ENCODE assay signal across 18 mouse cellular contexts in genomic region chr11:107867509-107867908, GRCm38 (mm10). TPM values are rescaled to one million over a fixed set of nuclear protein-coding genes. Genes with fewer than 3 reads are reported as not detected.
A peak's percentile ranks its signal among the peaks of the same experiment; 100 is the strongest.
DNase-seq lines count a peak whose midpoint lies in the region; ATAC-seq lines count a peak whose summit lies in the region.
"Had no signal": no experiment of that assay in that cellular context is flagged by ENCODE, and none has a peak within 500 bp of the region (broad histone marks: within the 10 kb centered on the region; RNA-seq: fewer than 3 reads in every experiment).

No protein-coding gene starts in this region.

- H3K4me1 ChIP-seq in forebrain, embryonic 12.5 days: peaks cover 8% of the 10 kb centered on the region
- H3K4me1 ChIP-seq in forebrain, embryonic 11.5 days (replicated peaks; ENCODE audit: control insufficient read depth, insufficient read depth, low read length): no peaks in the 10 kb centered on the region
- peaks cover 7% of the 10 kb centered on the region for H3K4me1 ChIP-seq in neural tube, embryonic 15.5 days
- no peaks in the 10 kb centered on the region for H3K4me1 ChIP-seq in intestine, embryonic 15.5 days (replicated peaks)
- H3K4me1 ChIP-seq in hindbrain, embryonic 16.5 days (ENCODE audit: control insufficient read depth, insufficient read depth, low read depth, low read length): peaks cover 5% of the 10 kb centered on the region; the same call in 1 of the 2 replicates
- H3K4me1 ChIP-seq: liver, embryonic 15.5 days had no signal

- no peak overlapping the region for H3K9ac ChIP-seq in forebrain, embryonic 12.5 days
- no peak overlapping the region for H3K9ac ChIP-seq in forebrain, embryonic 11.5 days (ENCODE audit: low read length)
- H3K9ac ChIP-seq in neural tube, embryonic 15.5 days (replicated peaks): no peak overlapping the region
- no peak overlapping the region for H3K9ac ChIP-seq in intestine, embryonic 15.5 days
- H3K9ac ChIP-seq in hindbrain, embryonic 16.5 days (ENCODE audit: low read depth, low read length): no peak overlapping the region
- H3K9ac ChIP-seq: hindbrain, embryonic 12.5 days; liver, embryonic 15.5 days had no signal

- DNase-seq in forebrain, embryonic 11.5 days (ENCODE audit: low spot score): no peak
- no peak for DNase-seq in neural tube, embryonic 10.5 days (ENCODE audit: extremely low spot score, low spot score)
- peak; percentile 25 to 81 for DNase-seq in left cerebral cortex, adult 8-10 months (ENCODE audit: low spot score in 2 of 2)
- peak; percentile 95 for DNase-seq in telencephalon, adult 2 months (ENCODE audit: low read depth, low spot score)
- DNase-seq: adrenal gland, adult 8-10 months; kidney, adult 9 months; lung, postnatal 36 days had no signal

- H3K27me3 ChIP-seq in forebrain, embryonic 12.5 days: no peaks in the 10 kb centered on the region
- no peaks in the 10 kb centered on the region for H3K27me3 ChIP-seq in forebrain, embryonic 11.5 days (ENCODE audit: control insufficient read depth, insufficient read depth, low read length)
- H3K27me3 ChIP-seq in neural tube, embryonic 15.5 days (replicated peaks): no peaks in the 10 kb centered on the region
- H3K27me3 ChIP-seq in intestine, embryonic 15.5 days (replicated peaks): no peaks in the 10 kb centered on the region
- H3K27me3 ChIP-seq in hindbrain, embryonic 16.5 days (replicated peaks; ENCODE audit: control insufficient read depth, insufficient read depth, low read length): no peaks in the 10 kb centered on the region
- H3K27me3 ChIP-seq: hindbrain, embryonic 12.5 days; liver, embryonic 15.5 days had no signal

- no peaks in the 10 kb centered on the region for H3K9me3 ChIP-seq in forebrain, embryonic 12.5 days
- H3K9me3 ChIP-seq in forebrain, embryonic 11.5 days (ENCODE audit: control insufficient read depth, low read length): no peaks in the 10 kb centered on the region
- no peaks in the 10 kb centered on the region for H3K9me3 ChIP-seq in neural tube, embryonic 15.5 days (replicated peaks)
- H3K9me3 ChIP-seq in intestine, embryonic 15.5 days: no peaks in the 10 kb centered on the region
- no peaks in the 10 kb centered on the region for H3K9me3 ChIP-seq in hindbrain, embryonic 16.5 days (ENCODE audit: control insufficient read depth, low read length)
- H3K9me3 ChIP-seq: hindbrain, embryonic 12.5 days; liver, embryonic 15.5 days had no signal

- ATAC-seq in forebrain, embryonic 12.5 days (ENCODE audit: low FRiP score): no peak
- no peak for ATAC-seq in forebrain, embryonic 11.5 days (replicated peaks; ENCODE audit: low FRiP score)
- no peak for ATAC-seq in neural tube, embryonic 15.5 days (ENCODE audit: low FRiP score)
- ATAC-seq in intestine, embryonic 15.5 days: no peak
- ATAC-seq in hindbrain, embryonic 16.5 days: no peak
- ATAC-seq: midbrain, embryonic 16.5 days had no signal

- no peaks in the 10 kb centered on the region for H3K36me3 ChIP-seq in forebrain, embryonic 12.5 days (replicated peaks)
- no peaks in the 10 kb centered on the region for H3K36me3 ChIP-seq in forebrain, embryonic 11.5 days (ENCODE audit: control insufficient read depth, insufficient read depth, low read length)
- H3K36me3 ChIP-seq in neural tube, embryonic 15.5 days: no peaks in the 10 kb centered on the region
- no peaks in the 10 kb centered on the region for H3K36me3 ChIP-seq in intestine, embryonic 15.5 days
- H3K36me3 ChIP-seq in hindbrain, embryonic 16.5 days (ENCODE audit: control insufficient read depth, insufficient read depth, low read length): no peaks in the 10 kb centered on the region
- H3K36me3 ChIP-seq: hindbrain, embryonic 12.5 days; liver, embryonic 15.5 days had no signal

- WGBS in forebrain, embryonic 12.5 days: 69% methylated on average over 8 of the region's 8 CpGs
- WGBS in forebrain, embryonic 11.5 days: 85% methylated on average over 8 of the region's 8 CpGs
- 68% methylated on average over 8 of the region's 8 CpGs for WGBS in neural tube, embryonic 15.5 days
- WGBS in intestine, embryonic 15.5 days: 72% methylated on average over 8 of the region's 8 CpGs
- WGBS in hindbrain, embryonic 16.5 days: 58% methylated on average over 8 of the region's 8 CpGs

- H3K4me2 ChIP-seq in forebrain, embryonic 12.5 days: no peak overlapping the region
- H3K4me2 ChIP-seq in forebrain, embryonic 11.5 days (ENCODE audit: low read depth, low read length, severe bottlenecking): no peak overlapping the region
- H3K4me2 ChIP-seq in neural tube, embryonic 15.5 days: no peak overlapping the region
- H3K4me2 ChIP-seq in intestine, embryonic 15.5 days (replicated peaks): no peak overlapping the region
- H3K4me2 ChIP-seq in hindbrain, embryonic 16.5 days (ENCODE audit: low read length): no peak overlapping the region
- H3K4me2 ChIP-seq: heart, embryonic 11.5 days; hindbrain, embryonic 12.5 days; liver, embryonic 15.5 days had no signal

- H3K27ac ChIP-seq in forebrain, embryonic 12.5 days: 0 out of 2 replicates have a peak overlapping the region, but pooled peaks have one; percentile 53
- H3K27ac ChIP-seq in forebrain, embryonic 11.5 days (ENCODE audit: low read depth, low read length): no peak overlapping the region
- peak overlapping the region; percentile 33; the same call in 1 of the 2 replicates for H3K27ac ChIP-seq in neural tube, embryonic 15.5 days (replicated peaks)
- H3K27ac ChIP-seq in intestine, embryonic 15.5 days: no peak overlapping the region
- no peak overlapping the region for H3K27ac ChIP-seq in hindbrain, embryonic 16.5 days (ENCODE audit: low read depth, low read length)
- H3K27ac ChIP-seq: hindbrain, embryonic 12.5 days; liver, embryonic 15.5 days; stomach, postnatal 0 days had no signal

- H3K4me3 ChIP-seq in forebrain, embryonic 12.5 days (replicated peaks): no peak overlapping the region
- H3K4me3 ChIP-seq in forebrain, embryonic 11.5 days (ENCODE audit: low read depth, low read length): no peak overlapping the region
- no peak overlapping the region for H3K4me3 ChIP-seq in neural tube, embryonic 15.5 days (replicated peaks)
- H3K4me3 ChIP-seq in intestine, embryonic 15.5 days (replicated peaks): no peak overlapping the region
- no peak overlapping the region for H3K4me3 ChIP-seq in hindbrain, embryonic 16.5 days (ENCODE audit: low read length)
- H3K4me3 ChIP-seq: hindbrain, embryonic 12.5 days; liver, embryonic 15.5 days had no signal

RNA-seq across cellular contexts. Expression of gene Cacng5, which starts 47.3 kb away (rescaled TPM):
- 1.0 and 1.3 TPM in 2 replicates for polyA plus RNA-seq in forebrain, embryonic 12.5 days (2016; fragmentation: Nextera tagmentation; extraction: Ambion mirVana)
- 0.69 and 1.1 TPM in 2 replicates for polyA plus RNA-seq in forebrain, embryonic 11.5 days (2014; fragmentation: Nextera tagmentation; extraction: Ambion mirVana)
- 10.8 and 12.6 TPM in 2 replicates for polyA plus RNA-seq in neural tube, embryonic 15.5 days (2015; fragmentation: Nextera tagmentation; extraction: Ambion mirVana)
- total RNA-seq in left cerebral cortex, adult 8-10 months (2022): 10 to 100 TPM; 14.4 to 17.0 (median 15.6) TPM
- 0.63 and 0.76 TPM in 2 replicates for polyA plus RNA-seq in intestine, embryonic 15.5 days (2015; fragmentation: Nextera tagmentation; extraction: Ambion mirVana)
- 13.3 and 14.3 TPM in 2 replicates for polyA plus RNA-seq in hindbrain, embryonic 16.5 days (2015; fragmentation: Nextera tagmentation; extraction: Ambion mirVana)
- total RNA-seq: common myeloid progenitor, adult 5-6 weeks; gastrocnemius, adult 18-20 months had no signal
- polyA plus RNA-seq: heart, embryonic 11.5 days had no signal

Comparison
In these comparisons a context has a peak if more than half of its experiments do, and no peak if none do; other contexts are left out.
1. H3K27ac ChIP-seq: peak in forebrain, embryonic 12.5 days (single experiment) and neural tube, embryonic 15.5 days (single experiment); none in forebrain, embryonic 11.5 days (single experiment), intestine, embryonic 15.5 days (single experiment) and hindbrain, embryonic 16.5 days (single experiment).
2. DNase-seq: peak in left cerebral cortex, adult 8-10 months (2 of 2) and telencephalon, adult 2 months (single experiment); none in forebrain, embryonic 11.5 days (single experiment) and neural tube, embryonic 10.5 days (single experiment).